Mouse (Mus musculus): ENCODE measurements around the gene Btnl1. TPM values are rescaled to one million over a fixed set of nuclear protein-coding genes. Genes with fewer than 3 reads are reported as not detected.

Gene Btnl1
- total RNA-seq, 2 experiments from 2014 or later, result not detected

DNA sequence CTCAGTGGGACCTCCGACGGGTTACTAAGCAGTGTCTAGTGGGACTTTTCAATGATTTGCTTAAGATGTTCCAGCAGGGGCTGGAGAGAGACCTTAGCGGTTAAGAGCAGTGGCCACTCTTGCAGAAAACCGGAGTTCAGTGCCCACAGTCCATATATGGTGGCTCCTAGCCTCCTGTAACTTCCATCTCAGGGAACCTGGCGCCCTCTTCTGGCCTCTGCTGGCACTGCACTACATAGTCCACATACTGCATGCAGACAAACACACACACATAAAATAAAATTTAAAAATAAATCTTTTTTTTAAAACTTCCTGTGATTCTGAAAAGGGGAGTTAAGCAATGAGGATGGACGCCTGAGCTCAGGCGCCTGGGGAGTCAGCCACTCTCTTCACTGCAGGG, 6.3 kb downstream of the Btnl1 start:
- no peak for DNase-seq (ENCODE audit: low spot score in 2 of 2)

DNA sequence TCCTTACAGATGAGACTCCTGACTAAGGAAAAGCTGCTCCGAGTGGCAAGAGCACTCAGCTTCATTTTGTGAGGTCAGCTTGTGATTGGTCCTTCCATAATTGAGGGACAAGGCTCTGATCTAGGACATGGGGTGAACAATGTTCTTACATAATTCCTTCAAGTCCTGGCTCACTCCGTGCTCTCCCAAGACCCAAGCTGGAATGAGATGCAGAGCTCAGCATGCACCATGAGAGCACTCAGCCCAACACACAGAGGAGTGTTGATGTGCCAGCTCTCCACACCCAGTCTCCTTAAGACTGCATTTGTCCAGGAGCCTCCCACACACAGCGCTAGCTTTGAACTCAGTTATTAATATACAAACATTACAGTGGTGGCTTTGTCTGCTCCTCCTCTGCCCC, 7.8 kb downstream of the Btnl1 start:
- DNase-seq (ENCODE audit: low spot score in 2 of 2), result no peak

DNA sequence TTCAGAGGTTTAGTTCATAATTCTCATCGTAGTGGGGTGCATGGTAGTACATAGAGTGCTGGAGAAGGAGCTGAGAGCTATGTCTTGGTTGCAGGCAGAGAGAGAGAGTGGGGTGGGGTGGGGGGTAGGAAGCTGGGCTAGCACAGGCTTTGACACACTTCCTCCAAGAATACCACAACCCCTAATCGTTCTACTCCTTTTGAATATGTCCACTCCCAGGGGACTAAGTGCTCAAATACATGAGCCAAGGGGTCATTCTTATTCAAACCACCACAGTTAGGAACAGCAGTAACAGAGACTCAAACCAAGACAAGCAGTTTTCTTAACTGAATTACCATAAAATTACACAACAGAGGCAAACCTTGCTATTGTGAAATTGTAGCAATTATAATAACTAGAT, 9.7 kb downstream of the Btnl1 start:
- DNase-seq (ENCODE audit: low spot score in 2 of 2), result no peak

DNA sequence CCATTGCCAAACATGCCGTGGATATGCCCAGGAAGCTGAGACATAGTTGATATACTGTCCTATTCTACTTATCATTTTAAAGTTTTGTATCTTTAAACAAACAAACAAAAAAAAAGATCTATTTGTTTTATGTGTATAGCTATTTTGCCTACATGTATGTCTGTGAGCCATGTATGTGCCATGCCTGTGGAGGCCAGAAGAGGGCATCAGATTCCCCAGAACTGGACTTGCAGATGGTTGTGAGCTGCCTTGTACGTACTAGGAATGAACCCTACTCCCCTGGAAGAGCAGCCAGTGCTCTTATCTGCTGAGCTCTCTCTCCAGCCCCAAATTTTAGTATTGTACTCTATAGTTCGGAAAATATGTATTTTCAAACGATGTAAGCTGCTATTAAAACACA, 11.6 kb downstream of the Btnl1 start:
- DNase-seq (ENCODE audit: low spot score in 2 of 2), result peak; percentile 35 to 36

DNA sequence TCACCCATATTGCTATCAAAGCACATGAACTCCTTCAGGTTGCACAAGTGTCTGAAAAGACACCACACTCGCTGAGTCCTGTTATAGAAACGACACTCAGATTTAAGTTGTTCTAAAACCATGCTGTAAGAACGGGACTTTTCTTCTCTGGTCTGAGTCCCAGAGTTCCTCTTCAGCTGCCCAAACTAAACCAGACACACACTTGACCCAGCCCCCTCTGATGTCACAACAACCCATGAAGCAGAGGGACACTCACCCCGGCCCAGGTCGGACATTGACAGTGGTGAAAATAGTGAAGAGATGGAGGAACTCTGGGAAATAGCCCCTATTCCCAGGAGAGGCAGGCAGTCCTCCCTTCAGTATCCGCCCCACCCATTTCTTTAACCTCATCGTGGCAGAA, 14.6 kb downstream of the Btnl1 start:
- DNase-seq (ENCODE audit: low spot score in 2 of 2), result no peak

DNA sequence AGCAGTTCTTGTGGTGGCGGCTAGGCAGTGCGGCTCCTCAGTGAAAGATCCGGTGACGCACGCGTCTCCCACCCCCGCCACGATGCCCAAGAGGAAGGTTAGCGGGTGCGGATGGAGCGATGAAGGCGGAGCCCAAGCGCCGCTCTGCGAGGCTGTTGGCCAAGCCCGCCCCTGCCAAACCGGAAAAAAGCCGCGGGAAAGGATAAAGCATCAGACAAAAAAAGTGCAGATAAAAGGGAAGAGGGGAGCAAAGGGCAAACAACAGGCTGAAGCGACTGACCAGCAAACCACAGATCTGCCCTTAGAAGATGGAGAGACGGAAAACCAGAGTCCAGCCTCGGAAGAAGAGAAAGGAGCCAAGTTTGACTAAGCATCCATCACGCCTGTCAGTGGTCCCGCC, 15.4 kb downstream of the Btnl1 start:
- peak in 1 of 2 experiments; percentile 21 for DNase-seq (ENCODE audit: low spot score in 2 of 2)

DNA sequence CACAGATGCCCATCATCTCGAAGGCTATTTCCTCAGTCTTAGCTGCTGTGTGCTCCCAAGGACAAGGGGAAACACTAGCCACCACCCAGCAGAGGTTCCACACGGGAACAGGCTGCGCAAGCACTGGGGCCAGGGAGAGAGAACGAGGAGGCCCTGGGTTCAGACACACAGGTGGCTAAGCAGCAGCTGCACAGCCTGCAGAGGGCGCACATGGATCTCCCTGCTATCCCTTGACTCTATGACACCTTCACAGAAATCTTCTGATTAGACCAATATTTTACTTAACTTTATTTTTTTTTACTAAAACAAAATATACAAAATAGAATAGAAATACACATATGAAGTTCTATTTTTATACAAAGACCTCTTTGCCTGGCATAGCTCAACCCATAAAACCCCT, 20.4 kb downstream of the Btnl1 start:
- DNase-seq (ENCODE audit: low spot score in 2 of 2), result no peak

DNA sequence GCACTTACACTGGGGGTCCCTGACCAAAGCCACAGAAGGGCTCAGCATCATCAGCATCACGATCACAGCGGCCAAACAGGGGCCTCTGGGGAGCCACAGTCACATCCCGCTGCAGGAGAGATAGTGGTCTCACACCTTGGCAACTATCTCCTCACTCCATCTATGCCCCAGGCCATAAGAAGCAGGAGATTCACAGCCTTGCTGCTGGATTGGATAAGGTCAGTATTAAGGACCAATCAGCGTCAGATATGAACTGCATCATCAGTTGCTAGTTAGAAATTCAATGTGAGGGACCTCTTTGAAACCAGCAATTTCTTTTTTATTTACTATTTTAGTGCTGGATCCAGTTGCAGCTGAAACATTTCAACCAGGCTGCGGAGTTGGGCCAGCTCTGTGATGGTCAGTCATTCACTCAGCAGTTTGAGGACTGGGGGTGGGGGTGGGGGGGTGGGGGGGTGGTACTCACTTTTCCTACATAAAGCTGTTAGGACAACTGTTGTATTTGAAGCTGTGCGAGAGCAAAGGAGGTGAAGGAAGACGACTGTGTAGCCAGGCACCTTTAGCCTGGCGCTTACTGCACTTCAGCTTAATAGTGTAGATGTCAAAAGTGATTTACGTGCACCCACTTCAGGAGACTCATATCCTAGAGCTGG, 21.3 kb downstream of the Btnl1 start:
- DNase-seq (ENCODE audit: low spot score in 2 of 2), result peak; percentile 58 to 68

DNA sequence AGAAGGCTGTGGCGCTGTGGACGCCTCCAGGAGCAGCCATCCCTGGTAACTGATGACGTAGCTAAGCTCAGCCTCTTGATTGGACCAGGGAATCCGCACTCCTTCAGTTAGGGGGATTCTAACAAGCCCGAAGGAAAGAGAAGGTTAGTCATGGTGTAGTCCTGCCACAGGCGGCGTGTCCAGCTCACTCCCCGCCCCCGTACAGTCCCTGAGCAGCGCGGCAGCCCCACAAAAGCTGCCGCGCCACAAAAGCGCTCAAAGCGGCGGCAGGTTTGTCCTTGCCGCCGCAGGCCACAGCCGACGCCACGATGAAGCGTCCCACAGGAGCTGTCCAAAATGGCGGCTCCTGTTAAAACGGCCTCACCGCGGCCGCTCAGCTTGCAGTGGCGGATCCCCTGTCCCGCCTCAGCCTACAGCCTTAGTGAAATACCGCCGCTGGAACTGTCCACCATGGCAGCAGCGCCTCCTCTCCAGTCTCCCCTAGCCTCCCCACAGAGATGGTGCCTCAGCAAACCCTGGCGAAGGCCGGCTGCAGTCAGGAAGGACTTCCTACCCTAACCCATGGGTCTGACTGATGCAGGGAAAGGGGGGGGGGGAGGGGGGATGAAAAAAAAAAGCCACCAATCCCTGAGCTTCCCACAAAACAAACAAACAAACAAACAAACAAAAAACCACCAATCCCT, 21.9 kb downstream of the Btnl1 start, which contains the start of gene BC051142:
TSS of gene BC051142 (plus strand) at position 110 of the 683 bp plus-strand sequence.
- DNase-seq (ENCODE audit: low spot score in 2 of 2), result peak; percentile 82 to 88

DNA sequence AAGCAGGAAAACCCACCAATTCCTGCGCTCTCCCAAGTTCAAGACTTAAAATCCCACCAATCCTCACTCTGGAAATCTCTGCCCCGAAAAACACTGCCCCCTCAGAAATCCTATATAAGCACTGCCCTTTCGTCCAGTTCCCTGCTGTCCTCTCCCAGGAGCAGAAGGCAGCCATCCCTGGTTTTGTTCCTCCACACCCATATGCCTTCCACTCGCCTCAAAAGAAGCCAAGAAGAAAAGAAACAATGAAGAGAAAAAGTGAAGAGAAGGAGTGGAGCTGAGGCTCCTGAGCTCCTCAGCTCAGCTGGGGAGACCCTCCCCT, 22.4 kb downstream of the Btnl1 start:
- DNase-seq (ENCODE audit: low spot score in 2 of 2), result no peak

DNA sequence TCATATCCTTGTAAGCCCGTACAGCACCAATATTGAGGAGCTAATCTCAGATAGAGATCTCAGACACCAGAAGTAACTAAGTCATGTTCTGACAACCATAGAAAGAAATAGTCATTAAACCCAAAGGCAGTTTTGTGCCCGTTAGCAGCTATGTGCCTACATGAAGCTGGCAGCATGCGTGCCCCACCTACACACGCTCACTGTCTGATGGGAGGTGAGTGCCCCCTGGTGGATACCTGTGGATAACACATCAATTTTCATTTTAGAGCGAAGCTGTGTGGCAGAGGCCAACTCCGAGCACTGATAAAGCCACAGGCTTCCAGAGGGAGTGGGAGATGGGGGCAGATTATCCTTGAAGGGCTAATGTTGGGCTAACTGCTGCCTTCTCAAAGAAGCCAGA, 34.2 kb downstream of the Btnl1 start:
- peak; percentile 78 to 81 for DNase-seq (ENCODE audit: low spot score in 2 of 2)

DNA sequence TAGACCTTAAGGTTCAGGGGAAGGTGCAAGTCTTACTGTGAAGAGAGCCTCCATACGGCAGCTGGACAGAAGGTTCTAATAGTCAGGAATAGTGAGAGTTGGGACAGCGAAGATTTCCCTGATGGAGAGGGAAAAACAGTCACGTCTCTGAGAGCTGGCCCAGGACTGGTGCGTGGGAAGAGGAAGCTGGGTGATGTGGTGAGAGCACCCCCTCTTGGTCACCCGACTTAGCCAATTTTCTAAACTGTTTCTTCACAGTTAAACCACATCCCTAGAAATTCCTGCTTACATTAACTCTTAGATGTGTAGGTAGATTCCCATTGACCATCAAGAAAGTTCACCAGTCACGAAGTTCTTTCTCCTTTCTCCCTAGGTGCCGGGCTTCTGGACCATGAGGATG, 43.1 kb downstream of the Btnl1 start:
- no peak for DNase-seq (ENCODE audit: low spot score in 2 of 2)

DNA sequence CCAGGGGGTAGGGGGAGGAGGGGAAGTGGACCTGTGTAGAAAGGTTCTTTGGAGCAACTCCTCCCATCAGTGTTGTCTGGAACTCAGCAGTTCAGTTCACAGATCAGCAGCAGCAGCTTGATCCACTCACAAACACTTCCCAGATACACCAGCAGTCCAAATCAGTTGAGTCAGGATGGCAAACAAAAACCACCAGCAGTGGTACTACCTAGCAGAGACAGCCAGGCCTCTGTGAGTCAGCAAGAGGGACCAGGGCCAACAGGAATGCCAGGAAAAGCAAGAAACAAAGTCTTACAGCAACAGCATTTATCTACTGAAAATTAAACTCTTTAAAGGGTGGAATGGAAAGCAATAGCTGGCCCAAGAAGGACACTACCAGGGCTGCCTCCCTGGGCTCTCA, 50.7 kb downstream of the Btnl1 start:
- DNase-seq (ENCODE audit: low spot score in 2 of 2), result no peak

Other genes with a start within 250 kb of the Btnl1 start
- not detected for gene H2-DMb2, start 233.8 kb upstream of the Btnl1 start, total RNA-seq (2021)
- under 1 TPM; 0.69 to 0.91 TPM for gene H2-DMb1, start 224.1 kb upstream of the Btnl1 start, total RNA-seq (2021)
- gene Tap1, start 189.6 kb upstream of the Btnl1 start, total RNA-seq (2021), result 1 to 10 TPM; 5.1 to 5.2 TPM
- gene Psmb9, start 189.4 kb upstream of the Btnl1 start, total RNA-seq (2021), result 1 to 10 TPM; 1.4 to 1.9 TPM
- gene Psmb8, start 179.4 kb upstream of the Btnl1 start, total RNA-seq (2021), result 1 to 10 TPM; 2.3 to 4.4 TPM
- gene Tap2, start 173.6 kb upstream of the Btnl1 start, total RNA-seq (2021), result 1 to 10 TPM; 4.8 to 6.3 TPM
- under 1 TPM; 0.18 to 0.33 TPM for gene H2-Ob, start 138.2 kb upstream of the Btnl1 start, total RNA-seq (2021)
- gene H2-Ab1, start 119.4 kb upstream of the Btnl1 start, total RNA-seq (2021), result 1 to 10 TPM; 1.6 to 1.8 TPM
- gene H2-Aa, start 89.3 kb upstream of the Btnl1 start, total RNA-seq (2021), result under 1 TPM; 0.64 to 0.69 TPM
- 1 to 10 TPM; 1.3 to 2.3 TPM for gene H2-Eb1, start 71.3 kb upstream of the Btnl1 start, total RNA-seq (2021)
- not detected for gene H2-Eb2, start 51.5 kb upstream of the Btnl1 start, total RNA-seq (2021)
- 1 to 10 TPM in 1 of 2 experiments, under 1 TPM in 1; 0.58 to 1.3 TPM for gene Btnl2, start 22.3 kb upstream of the Btnl1 start, total RNA-seq (2021)
- gene BC051142, start 21.7 kb downstream of the Btnl1 start, total RNA-seq (2021), result 1 to 10 TPM; 7.1 to 8.6 TPM
- gene Btnl4, start 100.2 kb downstream of the Btnl1 start, total RNA-seq (2021), result not detected
- not detected for gene Btnl6, start 140.2 kb downstream of the Btnl1 start, total RNA-seq (2021)
- gene Notch4, start 187.1 kb downstream of the Btnl1 start, total RNA-seq (2021), result 10 to 100 TPM; 12.9 to 13.0 TPM
- 1 to 10 TPM; 2.3 to 4.3 TPM for gene Gpsm3, start 212.7 kb downstream of the Btnl1 start, total RNA-seq (2021)
- gene Pbx2, start 214.1 kb downstream of the Btnl1 start, total RNA-seq (2021), result 10 to 100 TPM; 36.0 to 40.1 TPM
- 1 to 10 TPM; 1.2 to 2.4 TPM for gene Ager, start 220.7 kb downstream of the Btnl1 start, total RNA-seq (2021)
- gene Rnf5, start 226.6 kb downstream of the Btnl1 start, total RNA-seq (2021), result 100 to 1,000 TPM in 1 of 2 experiments, 10 to 100 TPM in 1; 96.4 to 102 TPM
- 100 to 1,000 TPM; 164 to 172 TPM for gene Agpat1, start 227.1 kb downstream of the Btnl1 start, total RNA-seq (2021)
- 1 to 10 TPM; 6.0 to 7.0 TPM for gene Egfl8, start 238.8 kb downstream of the Btnl1 start, total RNA-seq (2021)

All from layer of hippocampus, postnatal 10 days (tissue).